Mouse (Mus musculus) left cerebral cortex, adult 9 months (tissue): ENCODE data around the gene Dtymk.

Source experiments
- DNase-seq, 2 experiments: peaks; one replicate each; pipeline ENCODE4 v3.0.0; 2022; ENCODE audit warnings: low spot score in 2 of 2

Dtymk gene

DNA sequence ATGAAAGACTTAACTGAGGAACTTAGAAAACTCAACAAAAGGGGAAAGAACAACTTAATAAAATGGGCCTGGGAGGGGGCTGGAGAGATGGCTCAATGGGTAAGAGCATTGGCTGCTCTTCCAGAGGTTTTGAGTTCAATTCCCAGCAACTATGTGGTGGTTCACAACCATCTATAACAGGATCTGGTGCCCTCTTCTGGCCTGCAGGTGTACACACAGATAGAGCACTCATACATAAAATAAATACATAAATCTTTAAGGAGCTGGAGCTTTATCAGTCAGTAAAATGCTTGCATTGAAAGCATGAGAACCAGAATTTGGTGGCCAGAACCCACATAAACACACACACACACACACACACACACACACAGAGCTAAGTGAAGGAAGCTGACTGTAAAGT lies 58.8 kb downstream of the Dtymk start:
- no peak for DNase-seq
